Mouse (Mus musculus) neural tube, embryonic 11.5 days (tissue): Measurements from ENCODE around the gene Cfap69. TPM values are rescaled to one million over a fixed set of nuclear protein-coding genes. Genes with fewer than 3 reads are reported as not detected.

Source experiments
- ATAC-seq: fragments of 200-750 bp; cut with Nextera tagmentation; 2 replicates; pipeline ENCODE4 v1.8.0; 2017; ENCODE audit warnings: moderate number of reproducible peaks, mild to moderate bottlenecking, moderate TSS enrichment, moderate library complexity; ENCODE audit not compliant: insufficient read depth, low FRiP score, low TSS enrichment
- DNase-seq: peaks from one replicate; pipeline ENCODE4 v3.0.0-alpha.2; 2015; ENCODE audit warnings: low spot score
- H3K27ac ChIP-seq: fragments of 300-500 bp; sonication (generic); 2 replicates; pipeline ENCODE4 v1.5.1; 2014; ENCODE audit warnings: low read depth, mild to moderate bottlenecking, low read length
- H3K27me3 ChIP-seq: fragments of 300-500 bp; sonication (generic); 2 replicates; pipeline ENCODE4 v1.6.1; 2014; ENCODE audit warnings: mild to moderate bottlenecking, low read length, mixed read lengths; ENCODE audit not compliant: control insufficient read depth, insufficient read depth
- H3K36me3 ChIP-seq: fragments of 300-500 bp; sonication (generic); 2 replicates; pipeline ENCODE4 v1.6.1; 2014; ENCODE audit warnings: mild to moderate bottlenecking, low read length, moderate library complexity, mixed read lengths; ENCODE audit not compliant: control insufficient read depth, insufficient read depth
- H3K4me1 ChIP-seq: fragments of 300-500 bp; sonication (generic); 2 replicates; pipeline ENCODE4 v1.6.1; 2014; ENCODE audit warnings: low read length, mixed read lengths; ENCODE audit not compliant: control insufficient read depth, insufficient read depth
- H3K4me2 ChIP-seq: fragments of 300-500 bp; sonication (generic); 2 replicates; pipeline ENCODE4 v1.6.1; 2014; ENCODE audit warnings: low read depth, mild to moderate bottlenecking, moderate library complexity
- H3K4me3 ChIP-seq: fragments of 300-500 bp; sonication (generic); 2 replicates; pipeline ENCODE4 v1.5.1; 2014; ENCODE audit warnings: low read depth, low read length
- H3K9ac ChIP-seq: fragments of 300-500 bp; sonication (generic); 2 replicates; pipeline ENCODE4 v1.6.1; 2014; ENCODE audit warnings: mild to moderate bottlenecking, low read length
- H3K9me3 ChIP-seq: fragments of 300-500 bp; sonication (generic); 2 replicates; pipeline ENCODE4 v1.6.1; 2016; ENCODE audit warnings: low read length; ENCODE audit not compliant: control insufficient read depth
- WGBS: fragments of 180-500 bp; shearing (Covaris S2); extraction: QIAGEN DNeasy Blood & Tissue Kit; methylation state at CpG from one replicate; pipeline ENCODE4 v1.1.7; 2014; 5-methylcytosine and 5-hydroxymethylcytosine counted together
- polyA plus RNA-seq: library from polyadenylated mRNA; unstranded; fragments of >200 nt; fragmentation: Nextera tagmentation; extraction: Ambion mirVana; gene quantifications from 2 replicates; pipeline ENCODE4 v1.2.1, GENCODE M21; 2014

The Cfap69 gene
- polyA plus RNA-seq, 1 experiment from 2014 or later, result 5.1 TPM

DNA sequence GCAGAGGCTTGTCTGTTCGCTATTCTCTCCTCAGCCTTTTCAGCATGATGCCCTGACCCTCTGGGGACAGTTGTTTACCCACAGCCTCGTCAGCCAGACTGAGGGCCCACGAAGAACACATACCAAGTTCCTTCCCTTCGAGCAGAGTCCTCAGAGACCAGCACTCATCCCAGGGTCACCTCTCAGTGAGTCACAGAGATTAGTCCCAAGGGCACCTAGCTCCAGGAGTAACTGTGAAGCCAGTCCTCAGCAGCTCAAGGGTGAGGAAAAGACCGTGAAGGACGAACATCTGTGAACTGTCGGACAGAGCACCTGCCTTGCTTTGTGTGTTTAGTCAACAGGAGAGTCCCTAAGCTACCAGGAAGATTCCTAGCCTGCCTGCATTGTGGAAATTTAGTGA lies 4.9 kb upstream of the Cfap69 start:
- Histone ChIP-seq H3K27me3 (no peaks in the 10 kb centered on the region), H3K4me1 (no peaks in the 10 kb centered on the region), H3K27ac (no peak overlapping the region), H3K4me2 (no peak overlapping the region), H3K4me3 (no peak overlapping the region), H3K9ac (no peak overlapping the region), H3K36me3 (no peaks in the 10 kb centered on the region), H3K9me3 (no peaks in the 10 kb centered on the region)
- DNase-seq (no peak), ATAC-seq (no peak)
- 79% methylated on average over 7 of the region's 7 CpGs for WGBS

DNA sequence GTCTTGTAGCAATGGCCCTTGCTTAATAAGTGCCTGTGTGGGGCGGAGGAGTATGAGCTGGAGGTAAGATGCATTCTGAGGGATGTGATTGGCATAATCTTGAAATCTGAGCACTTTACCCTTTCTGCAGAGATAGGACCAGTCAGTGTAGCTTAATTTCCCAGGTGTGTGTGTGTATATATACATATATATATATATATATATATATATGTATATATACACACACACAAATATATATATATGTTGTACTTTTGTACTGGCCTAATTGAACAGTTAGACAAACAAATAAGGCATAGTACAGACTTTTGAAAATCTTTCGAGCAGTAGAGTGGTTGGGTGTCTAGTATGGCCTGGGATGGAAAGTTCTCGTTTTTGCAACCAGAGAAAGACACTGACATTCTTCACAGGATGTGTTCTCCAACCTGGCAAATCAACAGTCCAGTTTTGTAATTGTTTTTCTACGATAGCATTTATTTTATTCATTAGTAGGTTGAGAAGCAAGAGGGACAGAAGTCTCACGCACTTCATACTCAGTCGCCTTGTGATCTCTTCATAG lies 410 bp upstream of the Cfap69 start:
- H3K9ac ChIP-seq, result peak overlapping the region; percentile 66
- 0 out of 2 replicates have a peak, but pooled peaks cover 4% of the 10 kb centered on the region for H3K4me1 ChIP-seq
- no peak overlapping the region for H3K27ac ChIP-seq
- no peaks in the 10 kb centered on the region for H3K36me3 ChIP-seq
- H3K27me3 ChIP-seq, result no peaks in the 10 kb centered on the region
- ATAC-seq (peak; percentile 20), DNase-seq (no peak)
- peak overlapping the region; percentile 66 for H3K4me3 ChIP-seq
- 65% methylated on average over 6 of the region's 6 CpGs for WGBS
- H3K4me2 ChIP-seq, result peak overlapping the region; percentile 91
- no peaks in the 10 kb centered on the region for H3K9me3 ChIP-seq

DNA sequence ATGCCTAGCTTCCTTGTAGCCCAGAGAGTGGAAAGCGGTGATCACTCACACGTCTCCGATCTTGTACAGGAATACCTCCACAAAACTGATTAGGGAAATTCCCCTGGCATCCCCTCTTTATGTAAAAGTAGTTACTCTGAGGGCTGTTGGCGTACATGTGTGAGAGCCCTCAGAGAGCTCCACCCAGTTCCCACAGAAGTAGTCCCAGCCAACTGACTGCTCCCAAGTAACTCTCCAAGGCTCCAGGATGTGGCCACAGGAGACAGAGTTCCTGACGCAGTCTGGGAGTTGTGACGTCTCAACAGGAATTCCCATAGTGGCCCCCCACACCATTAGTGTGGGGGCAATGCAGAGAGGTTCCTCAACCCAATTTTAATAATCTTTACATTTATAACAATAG lies 982 bp downstream of the Cfap69 start:
- ATAC-seq (no peak), DNase-seq (no peak)
- no peak overlapping the region for H3K27ac ChIP-seq
- peak overlapping the region; percentile 91 for H3K4me2 ChIP-seq
- peak overlapping the region; percentile 66 for H3K4me3 ChIP-seq
- no peak overlapping the region for H3K9ac ChIP-seq
- no peaks in the 10 kb centered on the region for H3K36me3 ChIP-seq
- no peaks in the 10 kb centered on the region for H3K27me3 ChIP-seq
- H3K4me1 ChIP-seq, result 0 out of 2 replicates have a peak, but pooled peaks cover 4% of the 10 kb centered on the region
- 47% methylated on average over 6 of the region's 6 CpGs for WGBS
- no peaks in the 10 kb centered on the region for H3K9me3 ChIP-seq

DNA sequence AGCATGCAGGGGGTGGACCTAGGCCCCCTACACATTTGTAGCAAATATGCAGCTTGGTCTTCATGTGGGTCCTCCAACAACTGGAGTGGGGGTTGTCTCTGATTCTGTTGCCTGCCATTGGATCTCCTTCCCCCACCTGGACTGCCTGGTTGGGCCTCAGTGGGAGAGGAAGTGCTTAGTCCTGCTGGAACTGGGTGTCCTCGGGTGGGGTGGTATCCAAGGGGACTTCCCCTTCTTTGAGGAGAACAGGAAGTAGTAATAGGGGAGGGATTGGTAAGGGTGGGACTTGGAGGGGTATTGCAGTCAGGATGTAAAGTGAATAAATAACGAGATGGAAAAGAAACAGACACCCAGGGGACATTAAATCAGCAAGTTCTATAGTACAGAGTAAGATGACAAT lies 5.4 kb downstream of the Cfap69 start:
- H3K4me3 ChIP-seq, result no peak overlapping the region
- H3K4me1 ChIP-seq, result 0 out of 2 replicates have a peak, but pooled peaks cover 4% of the 10 kb centered on the region
- WGBS, result 52% methylated on average over 2 of the region's 2 CpGs
- H3K4me2 ChIP-seq, result no peak overlapping the region
- H3K27me3 ChIP-seq, result no peaks in the 10 kb centered on the region
- no peak overlapping the region for H3K9ac ChIP-seq
- ATAC-seq, result no peak
- no peaks in the 10 kb centered on the region for H3K9me3 ChIP-seq
- no peak overlapping the region for H3K27ac ChIP-seq
- no peaks in the 10 kb centered on the region for H3K36me3 ChIP-seq
- DNase-seq, result no peak

DNA sequence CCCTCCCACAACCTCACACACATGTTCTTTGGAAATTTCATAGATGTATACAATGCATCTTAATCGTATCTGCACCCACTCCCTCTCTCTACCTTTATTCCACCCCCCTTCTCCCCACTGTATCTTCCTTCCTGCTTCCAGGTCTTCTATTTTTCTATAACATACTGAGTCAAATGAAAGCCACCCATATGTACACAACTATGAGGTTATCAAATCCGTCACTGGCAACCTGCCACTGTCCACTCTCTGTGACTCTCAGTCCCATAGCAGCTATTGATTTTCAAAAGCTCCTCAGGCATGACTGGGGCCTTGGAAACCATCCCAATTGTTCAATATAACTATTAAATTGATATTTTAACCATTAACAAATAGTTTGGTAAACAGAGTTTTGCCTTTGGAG lies 6.1 kb downstream of the Cfap69 start:
- Histone ChIP-seq H3K36me3 (no peaks in the 10 kb centered on the region), H3K4me3 (no peak overlapping the region), H3K4me1 (no peaks in the 10 kb centered on the region), H3K27ac (no peak overlapping the region), H3K4me2 (no peak overlapping the region), H3K9me3 (no peaks in the 10 kb centered on the region), H3K9ac (no peak overlapping the region), H3K27me3 (no peaks in the 10 kb centered on the region)
- no peak for ATAC-seq
- no peak for DNase-seq
- WGBS, result 86% methylated on average over 2 of the region's 2 CpGs

DNA sequence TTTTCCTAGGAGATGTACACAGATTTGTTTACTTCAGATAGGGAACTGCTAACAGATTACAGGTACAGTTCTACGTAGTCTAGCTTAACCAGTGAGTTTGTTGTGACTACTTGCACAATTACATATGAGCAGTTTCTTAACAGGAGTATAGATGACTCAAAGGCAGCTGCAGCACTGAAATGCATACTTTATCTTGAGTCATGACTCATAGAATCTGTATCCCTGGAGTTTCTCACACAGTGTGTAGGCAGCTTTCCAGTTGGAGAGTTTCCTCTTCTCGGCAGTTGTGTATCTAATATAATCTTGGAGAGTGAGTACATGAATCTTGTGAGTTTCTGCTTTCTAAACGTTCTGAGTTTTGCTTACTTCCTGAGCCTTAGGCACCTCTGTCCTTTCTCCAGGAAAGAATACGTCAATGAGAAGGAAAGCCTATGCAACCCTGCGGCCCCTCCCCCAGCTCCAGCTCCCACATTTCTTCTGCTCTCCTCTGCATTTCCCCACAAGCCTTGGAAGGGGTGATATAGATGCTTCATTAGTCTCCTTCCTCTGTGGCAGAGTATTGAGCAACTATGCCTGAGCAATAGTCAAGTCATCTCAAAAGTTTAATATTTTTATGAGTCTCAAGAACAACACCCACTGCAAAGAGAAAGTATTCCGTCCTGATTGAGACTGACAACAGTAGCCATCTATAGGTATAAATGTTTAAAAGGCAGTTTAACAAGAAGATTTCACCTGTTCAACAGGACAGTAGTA lies 15.0 kb downstream of the Cfap69 start:
- Histone ChIP-seq H3K9me3 (no peaks in the 10 kb centered on the region), H3K36me3 (no peaks in the 10 kb centered on the region), H3K4me3 (no peak overlapping the region), H3K27ac (no peak overlapping the region), H3K4me2 (no peak overlapping the region), H3K4me1 (no peaks in the 10 kb centered on the region), H3K9ac (no peak overlapping the region), H3K27me3 (no peaks in the 10 kb centered on the region)
- no peak for DNase-seq
- WGBS, result 73% methylated on average over 6 of the region's 6 CpGs
- no peak for ATAC-seq

DNA sequence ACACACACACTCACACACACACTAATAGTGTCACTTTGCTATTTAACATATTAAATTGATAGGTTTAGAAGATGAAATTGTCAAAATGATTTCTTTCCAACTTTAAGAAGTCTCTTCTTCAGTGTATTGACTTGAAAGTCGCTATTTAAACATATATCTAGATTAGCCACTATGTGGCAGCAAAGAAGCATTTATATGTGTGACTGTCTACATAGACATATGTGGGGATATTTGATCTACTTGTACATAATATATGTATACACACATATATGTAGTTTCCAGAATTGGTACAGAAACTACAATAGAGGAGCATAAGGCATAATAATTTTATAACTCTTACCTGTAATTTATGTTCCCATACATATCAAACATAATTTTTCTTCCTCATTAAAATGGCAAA lies 17.9 kb downstream of the Cfap69 start:
- Histone ChIP-seq H3K4me3 (no peak overlapping the region), H3K36me3 (no peaks in the 10 kb centered on the region), H3K27ac (no peak overlapping the region), H3K4me2 (no peak overlapping the region), H3K9me3 (no peaks in the 10 kb centered on the region), H3K9ac (no peak overlapping the region), H3K27me3 (no peaks in the 10 kb centered on the region), H3K4me1 (no peaks in the 10 kb centered on the region)
- peak; percentile 48; the same call in 1 of the 2 replicates for ATAC-seq
- 10% methylated on average over 1 of the region's 1 CpGs for WGBS
- DNase-seq, result no peak

DNA sequence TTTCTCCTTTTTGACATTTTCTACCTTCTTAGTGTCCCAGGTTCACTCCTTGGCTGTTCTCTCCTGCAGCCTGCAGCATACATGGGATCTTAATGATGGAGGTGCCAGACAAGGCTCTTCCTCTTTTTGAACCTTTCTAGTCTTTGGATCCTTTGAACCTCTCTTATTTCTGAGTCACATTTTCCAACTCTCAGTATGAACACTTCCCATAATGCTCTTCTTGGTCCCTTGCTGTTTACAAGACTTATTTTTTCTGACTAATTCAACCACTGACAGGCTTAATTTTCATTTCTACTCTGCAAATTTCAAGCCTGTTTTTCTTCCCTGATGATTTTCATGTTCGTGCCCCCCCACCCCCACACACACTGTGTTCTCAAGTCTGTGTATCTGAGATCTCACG lies 25.5 kb downstream of the Cfap69 start:
- no peak for ATAC-seq
- DNase-seq, result no peak

DNA sequence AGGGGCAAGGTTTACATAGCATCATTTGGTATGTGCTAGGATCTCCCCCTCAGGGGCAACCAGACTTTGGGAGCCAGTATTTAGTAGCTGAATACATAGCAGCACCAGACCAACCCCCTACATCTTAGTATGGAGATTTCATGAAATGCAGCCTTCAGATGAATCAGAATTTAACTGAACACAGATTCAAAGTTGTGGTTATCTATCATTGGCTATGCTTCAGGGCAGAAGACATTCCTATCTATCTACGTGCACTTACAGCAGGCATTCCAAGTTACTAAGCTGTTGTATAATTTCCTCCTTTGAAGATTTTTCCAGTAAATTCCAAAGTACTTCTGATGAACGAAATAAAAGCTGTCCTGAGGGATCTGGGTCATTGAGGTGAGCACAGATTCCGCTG lies 38.5 kb downstream of the Cfap69 start:
- DNase-seq (no peak), ATAC-seq (no peak)
- WGBS, result 76% methylated on average over 3 of the region's 3 CpGs
- no peaks in the 10 kb centered on the region for H3K36me3 ChIP-seq
- H3K4me1 ChIP-seq, result no peaks in the 10 kb centered on the region
- H3K27me3 ChIP-seq, result no peaks in the 10 kb centered on the region
- no peak overlapping the region for H3K4me3 ChIP-seq
- H3K27ac ChIP-seq, result no peak overlapping the region
- H3K9ac ChIP-seq, result no peak overlapping the region
- no peak overlapping the region for H3K4me2 ChIP-seq
- H3K9me3 ChIP-seq, result no peaks in the 10 kb centered on the region

More for the DNA sequence above, 25.5 kb downstream of the Cfap69 start:
- Histone ChIP-seq H3K4me2 (no peak overlapping the region), H3K36me3 (no peaks in the 10 kb centered on the region), H3K4me1 (no peaks in the 10 kb centered on the region), H3K9ac (no peak overlapping the region), H3K27me3 (no peaks in the 10 kb centered on the region), H3K4me3 (no peak overlapping the region), H3K9me3 (no peaks in the 10 kb centered on the region), H3K27ac (no peak overlapping the region)
- WGBS, result 63% methylated on average over 2 of the region's 2 CpGs
